Mouse (Mus musculus) ES-Bruce4 (cell line): Measurements from ENCODE around the gene Cpn2.

Experiments used
- CTCF ChIP-seq: IDR thresholded peaks from one replicate; pipeline ENCODE4 v1.8.1; 2011; ENCODE audit warnings: low read depth, low read length
- POLR2A ChIP-seq: IDR thresholded peaks from one replicate; pipeline ENCODE4 v1.8.1; 2011; ENCODE audit warnings: low read length; ENCODE audit not compliant: insufficient read depth

DNA sequence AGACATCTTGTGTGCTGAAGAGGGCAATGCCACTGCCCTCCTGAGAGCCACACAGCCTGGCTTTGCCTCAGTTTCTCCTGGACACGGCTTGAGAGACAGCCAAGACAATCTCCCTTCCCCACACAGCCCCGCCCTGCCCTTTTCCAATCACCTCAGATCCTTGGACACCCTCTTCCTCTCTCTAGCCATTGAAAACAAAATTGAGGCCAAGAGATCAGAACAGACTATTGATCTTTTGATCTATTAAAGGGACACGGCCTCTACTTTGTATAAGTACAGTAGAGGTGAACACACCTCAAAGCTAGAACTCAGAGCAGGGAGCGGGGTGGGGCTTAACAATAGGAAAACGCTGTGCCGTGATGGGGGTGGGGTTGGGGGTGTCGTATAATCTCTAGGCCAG is 8.9 kb downstream of the Cpn2 start:
- TF ChIP-seq CTCF = no peak
- no peak for TF ChIP-seq POLR2A
